In genomic region chr5:115908251-115908650, GRCm38 (mm10) we compare ENCODE assay signal across 8 mouse cellular contexts.
DNase-seq lines count a peak whose midpoint lies in the region; ATAC-seq lines count a peak whose summit lies in the region.

No protein-coding gene starts in this region.

- no peaks in the 10 kb centered on the region for H3K9me3 ChIP-seq in embryonic facial prominence, embryonic 13.5 days
- no peaks in the 10 kb centered on the region for H3K9me3 ChIP-seq in midbrain, embryonic 12.5 days

- H3K4me3 ChIP-seq in embryonic facial prominence, embryonic 13.5 days: no peak overlapping the region
- peak overlapping the region; percentile 44 for H3K4me3 ChIP-seq in midbrain, embryonic 12.5 days

- no peaks in the 10 kb centered on the region for H3K36me3 ChIP-seq in embryonic facial prominence, embryonic 13.5 days
- no peaks in the 10 kb centered on the region for H3K36me3 ChIP-seq in midbrain, embryonic 12.5 days

- peak; percentile 37 for DNase-seq in kidney, postnatal 10 days
- no peak for DNase-seq in kidney, adult 18-20 months
- DNase-seq in layer of hippocampus, adult 9-11 months: peak; percentile 49
- no peak for DNase-seq in thymus, adult 18-20 months
- DNase-seq in urinary bladder, postnatal 14 days (ENCODE audit: low spot score): no peak
- no peak for DNase-seq in urinary bladder, postnatal 25 days (ENCODE audit: low spot score)

- WGBS in embryonic facial prominence, embryonic 13.5 days: 15% methylated on average over 10 of the region's 10 CpGs
- WGBS in midbrain, embryonic 12.5 days: 17% methylated on average over 10 of the region's 10 CpGs

- no peaks in the 10 kb centered on the region for H3K27me3 ChIP-seq in embryonic facial prominence, embryonic 13.5 days
- 0 out of 2 replicates have a peak, but pooled peaks cover 3% of the 10 kb centered on the region for H3K27me3 ChIP-seq in midbrain, embryonic 12.5 days

- ATAC-seq in embryonic facial prominence, embryonic 13.5 days (ENCODE audit: insufficient number of reproducible peaks, insufficient read depth, low FRiP score, low TSS enrichment, low read depth): no peak
- no peak for ATAC-seq in midbrain, embryonic 12.5 days (ENCODE audit: low FRiP score, low read depth)

- no peak overlapping the region; the same call in 1 of the 2 replicates for H3K9ac ChIP-seq in embryonic facial prominence, embryonic 13.5 days
- no peak overlapping the region for H3K9ac ChIP-seq in midbrain, embryonic 12.5 days (replicated peaks)

- H3K4me1 ChIP-seq in embryonic facial prominence, embryonic 13.5 days: peaks cover 21% of the 10 kb centered on the region
- H3K4me1 ChIP-seq in midbrain, embryonic 12.5 days: peaks cover 20% of the 10 kb centered on the region

- peak overlapping the region; percentile 75 for H3K4me2 ChIP-seq in embryonic facial prominence, embryonic 13.5 days
- H3K4me2 ChIP-seq in midbrain, embryonic 12.5 days (replicated peaks): peak overlapping the region; percentile 65

- H3K27ac ChIP-seq in embryonic facial prominence, embryonic 13.5 days: no peak overlapping the region
- H3K27ac ChIP-seq in midbrain, embryonic 12.5 days (replicated peaks): peak overlapping the region; percentile 15; the same call in 1 of the 2 replicates

Comparison
In these comparisons a context has a peak if more than half of its experiments do, and no peak if none do; other contexts are left out.
1. DNase-seq: peak in kidney, postnatal 10 days (single experiment) and layer of hippocampus, adult 9-11 months (single experiment); none in kidney, adult 18-20 months (single experiment), thymus, adult 18-20 months (0 of 2), urinary bladder, postnatal 14 days (single experiment) and urinary bladder, postnatal 25 days (single experiment).